Mouse (Mus musculus): ENCODE measurements around the gene Ash1l. TPM values are rescaled to one million over a fixed set of nuclear protein-coding genes. Genes with fewer than 3 reads are reported as not detected.

Gene Ash1l
- polyA plus RNA-seq, 1 experiment from 2014 or later, result 13.4 TPM

DNA sequence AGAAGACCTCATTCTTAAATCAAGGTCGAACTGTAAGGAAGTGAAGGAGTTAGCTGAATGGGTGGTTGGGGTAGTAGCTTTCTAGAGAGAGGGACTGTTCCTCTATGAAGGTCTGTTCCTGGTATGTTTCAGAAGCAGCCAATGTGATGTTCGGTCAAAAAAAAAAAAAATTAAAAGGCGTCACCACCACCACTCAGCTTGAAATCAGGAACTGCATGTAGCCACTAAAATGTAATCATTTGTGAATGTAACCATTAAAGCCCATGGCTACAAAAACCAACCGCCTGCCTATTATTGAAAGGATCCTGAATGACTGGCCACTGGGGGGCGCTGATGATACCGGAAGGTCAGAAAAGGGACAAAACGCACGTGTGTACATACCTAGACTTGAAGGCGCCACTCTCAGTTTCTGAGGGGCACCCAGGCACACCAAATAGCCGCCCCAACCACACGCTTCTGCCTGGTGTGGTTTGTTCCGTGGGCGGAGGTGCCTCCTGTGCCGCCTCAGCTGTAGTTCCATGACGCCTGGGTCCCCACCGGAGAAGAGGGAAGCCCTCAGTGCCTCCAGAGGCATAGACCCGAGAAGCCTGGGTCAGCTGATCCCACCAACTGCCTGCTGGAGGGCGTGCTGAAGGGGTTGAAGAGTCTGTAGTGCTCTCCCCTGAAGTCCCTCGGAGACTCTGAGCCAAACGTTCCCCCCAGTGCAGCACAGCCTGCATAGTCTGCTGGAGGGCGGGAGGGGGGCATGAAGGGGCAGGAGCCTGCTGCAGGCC is 137.1 kb downstream of the Ash1l start:
- Histone ChIP-seq H3K27me3 (ENCODE audit: low read depth, poor library complexity, severe bottlenecking) (peaks cover 46% of the 10 kb centered on the region), H3K36me3 (peaks cover 37% of the 10 kb centered on the region), H3K4me3 (peak overlapping the region; percentile 23; the same call in 1 of the 2 replicates), H3K27ac (replicated peaks) (peak overlapping the region; percentile 52; the same call in 1 of the 2 replicates), H3K9me3 (replicated peaks) (no peaks in the 10 kb centered on the region), H3K4me1 (peaks cover 49% of the 10 kb centered on the region)
- WGBS, result 34% methylated on average over 21 of the region's 21 CpGs
- peak; percentile 76 for DNase-seq (ENCODE audit: low spot score)

- peaks cover 59% of the 10 kb centered on the region for H3K4me1 ChIP-seq
- 67% methylated on average over 14 of the region's 14 CpGs for WGBS
- H3K27ac ChIP-seq (replicated peaks), result no peak overlapping the region
- peaks cover 42% of the 10 kb centered on the region for H3K36me3 ChIP-seq
- peak overlapping the region; percentile 79 for H3K4me3 ChIP-seq
- H3K9me3 ChIP-seq (replicated peaks), result no peaks in the 10 kb centered on the region
- DNase-seq (ENCODE audit: low spot score), result no peak
- H3K27me3 ChIP-seq (ENCODE audit: low read depth, poor library complexity, severe bottlenecking), result peaks cover 60% of the 10 kb centered on the region
These were observed 138.6 kb downstream of the Ash1l start for GRCm38 (mm10) chr3:89088974-89089373.

- Histone ChIP-seq H3K4me1 (peaks cover 59% of the 10 kb centered on the region), H3K27me3 (ENCODE audit: low read depth, poor library complexity, severe bottlenecking) (peaks cover 70% of the 10 kb centered on the region)
- under 1% methylated on average over 40 of the region's 40 CpGs for WGBS
These were observed 139.6 kb downstream of the Ash1l start for GRCm38 (mm10) chr3:89089882-89090591.

DNA sequence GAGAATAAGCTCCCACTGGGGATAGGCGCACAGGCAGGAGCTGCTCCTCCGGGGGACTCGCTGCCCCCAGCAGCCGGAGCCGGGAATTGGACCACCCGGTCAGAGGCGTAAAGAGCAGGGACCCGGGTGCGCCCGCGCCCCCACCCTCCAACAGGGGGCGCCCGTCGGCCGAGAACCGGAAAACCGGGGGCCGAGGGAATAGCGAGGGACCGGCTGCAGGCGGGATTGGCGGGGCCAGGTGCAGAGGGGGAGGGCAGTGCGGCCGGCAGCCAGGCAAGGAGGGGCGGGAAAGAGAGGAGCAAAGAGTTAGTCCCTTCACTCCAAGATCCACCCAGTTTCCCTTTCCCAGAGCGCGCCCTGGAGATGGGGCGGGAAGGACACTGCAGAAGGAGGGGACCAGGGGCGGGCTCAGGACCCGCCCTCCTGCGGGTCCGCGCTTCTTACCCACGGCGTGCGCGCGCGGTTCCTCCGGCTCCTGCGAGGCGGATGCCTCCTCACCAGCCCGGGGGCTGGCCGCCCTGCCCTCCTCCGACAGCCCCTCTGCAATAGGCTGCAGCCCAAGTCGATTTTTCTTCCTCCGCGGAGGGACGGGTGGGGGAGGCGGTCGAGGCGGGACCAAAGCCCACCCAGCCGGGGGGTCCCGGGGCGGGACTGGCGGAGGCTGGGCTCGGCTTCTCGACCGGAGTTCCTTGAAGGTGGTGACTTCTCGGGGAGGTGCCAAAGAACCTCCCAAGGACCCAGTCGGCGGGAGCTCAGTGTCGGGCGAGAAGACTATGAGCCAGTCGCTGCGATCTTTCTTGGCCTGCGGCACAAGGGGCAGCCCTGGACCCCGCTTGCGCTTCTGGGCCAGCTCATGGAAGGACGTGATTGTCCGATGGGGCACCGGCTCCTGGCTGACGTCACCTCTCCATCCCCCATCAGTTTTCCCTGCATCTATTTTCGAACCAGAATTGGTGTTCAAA is 140.6 kb downstream of the Ash1l start:
- WGBS, result 1% methylated on average over 74 of the region's 74 CpGs
- DNase-seq (ENCODE audit: low spot score), result peak; percentile 88
- peaks cover 59% of the 10 kb centered on the region for H3K4me1 ChIP-seq
- H3K27me3 ChIP-seq (ENCODE audit: low read depth, poor library complexity, severe bottlenecking), result peaks cover 70% of the 10 kb centered on the region
- H3K27ac ChIP-seq (replicated peaks), result peak overlapping the region; percentile 89
- peak overlapping the region; percentile 79 for H3K4me3 ChIP-seq
- no peaks in the 10 kb centered on the region for H3K9me3 ChIP-seq (replicated peaks)
- peaks cover 47% of the 10 kb centered on the region for H3K36me3 ChIP-seq

More at GRCm38 (mm10) chr3:89089882-89090591, 139.6 kb downstream of the Ash1l start:
- Histone ChIP-seq H3K4me3 (peak overlapping the region; percentile 79), H3K36me3 (peaks cover 42% of the 10 kb centered on the region), H3K27ac (replicated peaks) (peak overlapping the region; percentile 89), H3K9me3 (replicated peaks) (no peaks in the 10 kb centered on the region)
- DNase-seq (ENCODE audit: low spot score), result peak; percentile 78

GRCm38 (mm10) chr3:89091811-89092508 is 141.5 kb downstream of the Ash1l start:
- DNase-seq (ENCODE audit: low spot score), result no peak
- 7% methylated on average over 20 of the region's 20 CpGs for WGBS
- H3K4me1 ChIP-seq, result peaks cover 59% of the 10 kb centered on the region

DNA sequence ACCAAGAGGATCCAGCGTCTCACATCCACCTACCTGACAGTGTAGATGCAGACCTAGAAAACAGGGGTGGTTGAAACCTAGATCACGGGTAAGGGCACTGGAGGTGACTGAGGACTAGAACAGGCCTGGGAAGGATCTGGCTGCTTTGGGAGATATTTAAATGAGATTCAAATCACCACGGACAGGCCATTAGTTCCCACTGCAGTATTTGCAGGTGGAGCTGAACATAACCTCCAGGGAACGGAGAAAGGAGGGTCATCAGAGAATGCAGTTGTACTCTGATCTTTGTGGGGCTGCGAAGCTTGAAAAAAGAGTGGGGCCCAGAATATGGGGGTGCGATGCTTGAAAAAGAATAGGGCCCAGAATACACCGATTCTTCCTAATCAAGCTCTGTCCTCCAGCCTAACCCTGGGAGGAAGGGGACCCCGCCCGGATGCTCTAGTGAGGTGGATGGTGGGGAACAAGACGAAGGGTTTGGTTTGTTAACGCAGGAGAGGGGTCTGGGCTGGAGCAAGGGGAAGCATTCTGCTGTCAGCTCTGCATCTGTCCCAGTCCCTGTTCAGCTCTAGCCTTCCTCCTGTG is 142.2 kb downstream of the Ash1l start:
- H3K36me3 ChIP-seq, result peaks cover 58% of the 10 kb centered on the region
- DNase-seq (ENCODE audit: low spot score), result no peak
- peak overlapping the region; percentile 79 for H3K4me3 ChIP-seq
- peak overlapping the region; percentile 67 for H3K27ac ChIP-seq (replicated peaks)
- 14% methylated on average over 11 of the region's 11 CpGs for WGBS
- no peaks in the 10 kb centered on the region for H3K9me3 ChIP-seq (replicated peaks)
- peaks cover 68% of the 10 kb centered on the region for H3K27me3 ChIP-seq (ENCODE audit: low read depth, poor library complexity, severe bottlenecking)
- H3K4me1 ChIP-seq, result peaks cover 57% of the 10 kb centered on the region

More at GRCm38 (mm10) chr3:89091811-89092508, 141.5 kb downstream of the Ash1l start:
- Histone ChIP-seq H3K36me3 (peaks cover 53% of the 10 kb centered on the region), H3K27ac (replicated peaks) (peak overlapping the region; percentile 89; the same call in 1 of the 2 replicates), H3K27me3 (ENCODE audit: low read depth, poor library complexity, severe bottlenecking) (peaks cover 70% of the 10 kb centered on the region), H3K4me3 (peak overlapping the region; percentile 79), H3K9me3 (replicated peaks) (no peaks in the 10 kb centered on the region)

DNA sequence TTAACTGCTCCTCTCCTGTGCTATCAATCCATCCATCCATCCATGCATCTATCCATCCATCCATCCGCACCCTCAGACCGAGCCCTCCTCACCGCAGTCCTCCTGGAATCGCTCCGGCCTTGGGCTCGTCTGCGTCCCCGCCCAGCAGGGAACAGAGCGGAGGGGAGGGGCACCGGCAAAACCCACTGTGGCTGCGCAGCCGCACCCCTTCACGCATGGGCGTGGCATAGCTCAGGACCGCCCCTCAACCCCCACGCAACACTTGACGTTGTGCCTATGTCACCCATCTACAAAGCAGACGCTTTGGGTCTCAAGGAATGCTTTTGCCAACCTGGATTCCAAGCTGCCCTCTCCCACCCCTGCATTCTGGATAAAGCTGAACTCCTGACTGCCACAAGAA is 142.8 kb downstream of the Ash1l start, which contains the start of gene Rusc1:
Rusc1 (minus strand) TSS at position 137 of the 400 bp plus-strand sequence.
- Histone ChIP-seq H3K36me3 (peaks cover 58% of the 10 kb centered on the region), H3K27ac (replicated peaks) (peak within 1 kb of the TSS; percentile 67), H3K9me3 (replicated peaks) (no peaks in the 10 kb centered on the region), H3K4me3 (peak within 1 kb of the TSS; percentile 79), H3K27me3 (ENCODE audit: low read depth, poor library complexity, severe bottlenecking) (peaks cover 62% of the 10 kb centered on the region), H3K4me1 (peaks cover 54% of the 10 kb centered on the region)
- DNase-seq (ENCODE audit: low spot score), result peak; percentile 80
- WGBS, result 1% methylated on average over 18 of the region's 18 CpGs

GRCm38 (mm10) chr3:89094021-89094420 is 143.6 kb downstream of the Ash1l start:
- peaks cover 54% of the 10 kb centered on the region for H3K27me3 ChIP-seq (ENCODE audit: low read depth, poor library complexity, severe bottlenecking)
- WGBS, result 89% methylated on average over 10 of the region's 10 CpGs
- no peaks in the 10 kb centered on the region for H3K9me3 ChIP-seq (replicated peaks)
- H3K27ac ChIP-seq (replicated peaks), result no peak overlapping the region
- no peak overlapping the region for H3K4me3 ChIP-seq
- peaks cover 54% of the 10 kb centered on the region for H3K4me1 ChIP-seq
- DNase-seq (ENCODE audit: low spot score), result no peak
- peaks cover 58% of the 10 kb centered on the region for H3K36me3 ChIP-seq

DNA sequence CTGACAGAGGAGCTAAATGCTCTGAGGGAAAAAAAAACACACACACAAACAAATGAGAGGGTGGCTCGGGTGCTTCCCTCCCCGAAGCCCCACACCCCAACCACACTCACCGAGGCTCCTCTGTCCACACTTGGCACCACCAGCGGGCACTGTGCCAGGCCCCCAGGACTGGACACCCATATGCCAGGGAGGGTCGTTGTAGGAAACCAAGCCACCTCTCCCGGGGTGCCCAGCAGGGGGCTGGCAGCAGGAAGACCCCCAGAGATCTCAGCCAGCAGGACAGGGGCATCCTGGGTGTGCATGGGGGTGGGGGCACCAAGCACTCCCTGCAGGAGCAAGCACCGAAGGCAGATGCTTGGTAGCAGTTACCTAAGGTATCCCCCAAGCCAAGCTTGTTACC is 150.4 kb downstream of the Ash1l start, which contains the start of gene Gm43738:
Gm43738 (minus strand) TSS at position 289 of the 400 bp plus-strand sequence.
- Histone ChIP-seq H3K4me3 (peak within 1 kb of the TSS; percentile 84), H3K36me3 (peaks cover 47% of the 10 kb centered on the region), H3K27me3 (ENCODE audit: low read depth, poor library complexity, severe bottlenecking) (no peaks in the 10 kb centered on the region), H3K9me3 (replicated peaks) (no peaks in the 10 kb centered on the region), H3K4me1 (peaks cover 41% of the 10 kb centered on the region), H3K27ac (replicated peaks) (peak within 1 kb of the TSS; percentile 89)
- WGBS, result 61% methylated on average over 7 of the region's 7 CpGs
- DNase-seq (ENCODE audit: low spot score), result no peak

GRCm38 (mm10) chr3:89101459-89101811 is 151.0 kb downstream of the Ash1l start:
- Histone ChIP-seq H3K4me3 (peak overlapping the region; percentile 84), H3K9me3 (replicated peaks) (no peaks in the 10 kb centered on the region), H3K36me3 (peaks cover 40% of the 10 kb centered on the region), H3K27ac (replicated peaks) (peak overlapping the region; percentile 89), H3K27me3 (ENCODE audit: low read depth, poor library complexity, severe bottlenecking) (no peaks in the 10 kb centered on the region), H3K4me1 (peaks cover 41% of the 10 kb centered on the region)
- WGBS, result under 1% methylated on average over 19 of the region's 19 CpGs
- no peak for DNase-seq (ENCODE audit: low spot score)

DNA sequence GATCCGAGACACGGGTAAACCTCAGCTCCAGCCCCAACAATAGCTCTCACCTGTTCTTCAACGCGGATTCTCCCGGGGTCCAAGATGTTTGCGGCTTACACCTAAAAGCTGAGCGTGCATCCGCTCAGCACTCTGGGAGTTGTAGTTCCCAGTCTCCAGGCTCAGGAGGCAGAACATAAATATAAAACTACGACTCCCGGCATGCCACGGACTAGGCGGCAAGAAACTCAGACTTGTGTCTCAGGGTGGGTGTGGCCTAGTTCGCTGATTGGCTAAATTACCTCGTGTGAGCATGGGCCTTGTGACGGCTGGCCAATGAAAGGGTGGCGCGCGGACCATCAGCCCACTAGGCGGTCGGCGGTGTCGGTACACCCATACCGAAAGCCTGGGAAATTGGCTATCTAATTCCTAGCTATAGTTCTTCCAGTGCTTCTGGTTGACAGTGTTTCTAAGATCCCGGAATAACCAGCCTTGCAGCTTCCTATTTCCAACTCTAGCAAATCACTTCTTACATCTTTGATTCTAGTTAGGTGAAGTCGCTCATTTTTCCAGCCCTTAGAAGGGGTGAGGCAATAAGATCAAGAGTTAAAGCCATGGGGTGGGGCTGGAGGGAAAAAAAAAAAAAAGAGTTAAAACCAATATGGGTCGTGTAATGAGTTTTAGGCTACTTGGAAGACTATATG is 151.5 kb downstream of the Ash1l start, which contains the start of gene Fdps:
Fdps (minus strand) TSS at position 148 of the 683 bp plus-strand sequence.
- peak; percentile 95 for DNase-seq (ENCODE audit: low spot score)
- WGBS, result under 1% methylated on average over 26 of the region's 26 CpGs
- peaks cover 35% of the 10 kb centered on the region for H3K36me3 ChIP-seq
- H3K27me3 ChIP-seq (ENCODE audit: low read depth, poor library complexity, severe bottlenecking), result no peaks in the 10 kb centered on the region
- no peaks in the 10 kb centered on the region for H3K9me3 ChIP-seq (replicated peaks)
- peaks cover 41% of the 10 kb centered on the region for H3K4me1 ChIP-seq
- peak within 1 kb of the TSS; percentile 89 for H3K27ac ChIP-seq (replicated peaks)
- H3K4me3 ChIP-seq, result peak within 1 kb of the TSS; percentile 84

Data from midbrain, embryonic 10.5 days (tissue).